Mouse (Mus musculus) layer of hippocampus, postnatal 25 days (tissue): ENCODE data around the gene Tnks1bp1. TPM values are rescaled to one million over a fixed set of nuclear protein-coding genes. Genes with fewer than 3 reads are reported as not detected.

Experiments
- DNase-seq, 2 experiments: peaks; one replicate each; pipeline ENCODE4 v3.0.0; 2022; ENCODE audit warnings: mixed read lengths in 2 of 2, low spot score in 1 of 2; ENCODE audit errors: extremely low spot score in 1 of 2
- total RNA-seq, 2 experiments: library from RNA; stranded (reverse); gene quantifications; 2 replicates each; pipeline ENCODE4 v1.2.3; 2021

Tnks1bp1 gene
- total RNA-seq = 100 to 1,000 TPM; 141 to 159 TPM

- peak; percentile 82 to 86 for DNase-seq
These were observed at the start of gene Tnks1bp1 for GRCm38 (mm10) chr2:85047596-85048167. TSS of gene Tnks1bp1 (plus strand) at chr2:85048022.

DNA sequence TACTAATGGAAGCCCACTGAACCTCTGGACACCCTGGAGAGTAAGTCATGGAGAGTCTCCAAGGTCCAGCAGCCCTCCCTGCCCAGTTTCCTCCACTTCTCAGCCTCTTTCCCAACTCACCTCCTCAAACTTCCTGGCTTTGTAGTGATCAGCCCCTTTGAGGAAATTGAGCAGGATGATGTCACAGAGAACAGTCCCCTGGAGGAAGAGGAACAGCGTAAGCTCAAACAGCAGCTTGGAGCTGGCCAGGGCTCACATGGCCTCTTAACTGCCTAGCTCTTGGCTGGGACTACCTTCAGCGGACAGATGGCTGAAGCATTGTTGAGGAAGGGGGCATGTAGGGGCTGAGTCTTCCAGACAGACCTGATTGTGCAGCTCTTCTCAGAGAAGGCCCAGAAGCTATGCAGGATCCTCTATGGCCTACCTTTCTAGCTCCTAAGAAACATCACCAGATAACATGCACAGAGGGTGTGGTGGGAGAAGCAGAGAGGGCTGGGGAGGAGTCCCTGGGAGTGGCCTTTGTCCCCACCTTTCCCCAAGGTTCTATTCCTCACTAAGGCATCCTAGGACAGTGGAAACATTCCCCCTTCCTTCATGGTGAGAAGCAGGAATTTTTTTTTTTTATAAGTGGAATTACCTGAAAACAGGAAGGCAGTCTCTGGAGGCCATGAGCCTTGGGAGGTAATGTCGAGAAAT is 48.2 kb upstream of the Tnks1bp1 start:
- no peak for DNase-seq

GRCm38 (mm10) chr2:85001497-85001896 is 46.3 kb upstream of the Tnks1bp1 start:
- no peak for DNase-seq

DNA sequence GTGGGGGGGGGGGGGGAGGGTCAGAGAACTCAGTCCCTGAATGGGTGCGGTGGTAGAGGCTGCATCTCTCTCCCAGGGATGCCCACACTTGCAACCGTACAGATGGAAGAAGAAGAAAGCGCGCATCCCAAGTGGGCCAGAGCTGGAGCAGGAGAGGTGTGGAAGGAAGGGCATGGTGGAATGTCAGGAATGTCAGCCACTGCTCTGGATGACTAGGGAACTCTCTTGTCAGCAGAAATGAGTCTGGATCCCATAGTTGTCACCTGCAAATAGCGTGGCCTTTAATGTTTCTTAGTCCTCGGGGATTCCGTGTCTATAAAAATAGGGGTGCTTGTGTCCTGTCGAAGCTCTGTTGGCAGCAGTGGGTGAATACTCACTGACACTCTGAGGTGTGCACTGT is 45.2 kb upstream of the Tnks1bp1 start:
- no peak for DNase-seq

- DNase-seq = no peak
These were observed 43.5 kb upstream of the Tnks1bp1 start for GRCm38 (mm10) chr2:85004341-85004740.

- DNase-seq = no peak
These were observed 41.2 kb upstream of the Tnks1bp1 start for GRCm38 (mm10) chr2:85006600-85006999.

DNA sequence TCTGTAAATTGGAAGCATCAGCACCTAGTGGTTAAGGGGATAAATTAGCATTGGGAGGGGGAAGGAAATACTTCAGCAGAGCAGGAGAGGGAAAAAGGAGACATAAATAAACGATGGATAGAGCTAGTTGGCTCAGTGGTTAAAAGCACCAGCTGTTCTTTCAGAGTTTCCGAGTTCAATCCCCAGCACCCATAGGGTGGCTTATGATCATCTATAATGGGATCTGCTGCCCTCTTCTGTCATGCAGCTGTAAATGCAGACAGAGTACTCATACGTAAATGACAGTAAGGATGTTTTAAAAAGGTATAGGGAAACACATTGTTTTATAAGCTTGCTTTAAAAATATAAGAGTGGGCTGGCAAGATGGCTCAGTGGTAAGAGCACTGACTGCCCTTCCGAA is 40.1 kb upstream of the Tnks1bp1 start:
- DNase-seq = no peak

DNA sequence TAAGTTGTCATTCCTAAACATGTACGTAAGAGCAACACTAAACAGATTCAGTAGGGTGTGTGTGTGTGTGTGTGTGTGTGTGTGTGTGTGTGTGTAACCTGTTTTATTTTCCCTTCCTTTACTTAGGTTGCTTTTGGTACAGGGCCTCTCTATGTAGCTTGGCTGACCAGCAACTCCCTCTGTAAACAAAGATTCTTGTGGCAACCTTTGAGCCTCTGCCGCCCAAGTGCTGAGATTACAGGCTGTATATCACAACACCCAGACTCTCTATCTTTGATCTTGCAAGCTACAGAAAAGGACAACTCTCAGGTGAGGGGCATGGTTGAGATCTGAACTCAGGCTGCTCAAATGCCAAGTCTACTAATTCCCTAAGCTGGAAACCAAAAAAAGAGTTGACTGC is 38.6 kb upstream of the Tnks1bp1 start:
- no peak for DNase-seq

DNA sequence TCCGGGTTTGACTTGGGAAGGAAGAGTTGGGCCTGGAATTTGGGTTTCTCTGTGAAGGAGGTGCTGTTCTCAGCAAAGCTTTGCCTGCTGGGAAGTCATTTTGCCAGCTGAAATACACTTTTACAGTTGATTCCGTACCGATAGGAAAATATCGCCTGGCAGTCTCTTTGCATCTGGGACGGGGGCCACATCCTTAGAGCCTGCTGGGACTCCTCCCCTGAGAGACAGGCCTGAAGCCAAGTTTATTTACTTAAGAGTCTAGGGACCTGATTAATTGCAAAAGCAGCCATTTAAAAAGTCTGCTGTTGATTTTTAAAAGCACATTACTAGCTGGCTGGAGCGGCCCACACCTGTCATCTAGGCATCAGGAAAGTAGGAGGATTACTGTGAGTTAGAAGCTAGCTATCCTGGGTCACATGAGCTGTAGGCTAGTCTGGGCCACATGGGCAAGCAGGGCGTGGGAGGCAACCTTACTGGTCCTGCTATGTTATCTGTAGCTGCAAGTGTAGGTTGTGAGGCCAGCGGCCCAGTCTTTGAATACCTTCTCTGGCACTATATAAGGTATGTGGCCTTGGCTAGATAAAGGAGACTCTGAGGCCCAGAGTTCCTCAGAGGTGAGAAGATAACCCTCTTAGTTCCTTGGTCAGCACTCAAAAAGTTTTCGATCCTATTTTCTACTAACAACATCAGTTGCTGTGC is 35.8 kb upstream of the Tnks1bp1 start:
- no peak for DNase-seq

DNA sequence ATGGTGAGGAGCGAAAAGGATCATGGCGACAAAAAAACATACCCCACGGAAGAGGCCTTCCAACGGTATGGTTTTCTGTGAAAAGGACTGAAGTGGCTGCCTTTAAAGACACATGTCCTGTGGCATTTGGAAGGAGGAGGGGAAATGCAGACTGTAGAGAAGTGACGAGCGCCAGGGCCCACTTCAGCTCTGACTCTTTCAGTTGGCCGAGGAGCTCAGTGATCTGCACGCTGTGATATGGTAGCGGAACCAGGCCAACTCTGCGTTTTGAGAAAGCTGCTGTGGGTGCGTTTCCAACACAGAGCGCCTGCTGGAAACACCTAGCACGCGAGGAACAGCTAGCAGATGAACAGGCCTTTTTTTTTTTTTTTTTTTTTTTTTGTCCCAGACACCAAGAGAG is 35.1 kb upstream of the Tnks1bp1 start:
- no peak for DNase-seq

GRCm38 (mm10) chr2:85013826-85014587 is 33.8 kb upstream of the Tnks1bp1 start:
- DNase-seq = no peak

- DNase-seq = peak in 1 of 2 experiments; percentile 24
These were observed 33.2 kb upstream of the Tnks1bp1 start for GRCm38 (mm10) chr2:85014588-85014982.

- DNase-seq = peak in 1 of 2 experiments; percentile 18
These were observed 25.8 kb upstream of the Tnks1bp1 start for GRCm38 (mm10) chr2:85022043-85022442.

GRCm38 (mm10) chr2:85026178-85026577 is 21.6 kb upstream of the Tnks1bp1 start:
- no peak for DNase-seq

DNA sequence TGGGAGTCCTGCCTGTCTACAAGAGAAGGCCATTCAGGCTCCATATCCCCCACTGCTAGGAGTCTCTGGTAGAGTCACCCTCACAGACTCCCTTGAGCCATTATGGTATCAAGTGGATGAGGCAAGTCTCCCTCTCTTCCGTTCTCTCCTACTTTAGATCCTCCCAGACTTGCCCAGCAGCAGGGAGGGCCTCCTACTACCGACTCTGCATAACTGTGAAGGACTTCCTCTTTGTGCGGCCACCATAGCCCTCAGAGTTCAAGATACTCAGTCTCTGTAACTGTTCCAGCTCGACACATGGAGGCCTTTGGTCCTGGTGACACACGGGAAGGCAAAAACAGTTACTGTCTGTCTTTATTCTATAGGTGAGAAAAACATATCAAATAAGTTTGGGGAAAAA is 20.5 kb upstream of the Tnks1bp1 start:
- DNase-seq = no peak

DNA sequence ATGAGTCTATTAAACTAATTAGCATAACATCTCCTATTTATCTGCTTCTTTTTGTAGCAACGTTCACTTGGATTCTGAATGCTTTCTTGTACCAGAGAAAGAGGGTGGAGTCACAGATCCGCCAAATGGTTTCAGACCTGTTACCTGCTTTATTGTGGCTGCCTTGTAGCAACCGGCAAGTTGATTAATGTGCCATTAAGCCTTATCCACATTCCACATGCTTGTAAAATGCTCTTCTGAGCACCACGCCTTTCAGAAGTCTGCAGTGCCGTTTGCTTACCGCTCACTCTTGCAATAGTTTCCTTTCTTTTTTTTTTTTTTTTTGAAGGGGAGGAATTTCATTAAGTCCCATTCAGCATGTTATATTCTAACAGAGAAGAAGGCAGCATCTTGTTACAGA is 17.9 kb upstream of the Tnks1bp1 start:
- no peak for DNase-seq

GRCm38 (mm10) chr2:85030989-85031388 is 16.8 kb upstream of the Tnks1bp1 start:
- DNase-seq = no peak

DNA sequence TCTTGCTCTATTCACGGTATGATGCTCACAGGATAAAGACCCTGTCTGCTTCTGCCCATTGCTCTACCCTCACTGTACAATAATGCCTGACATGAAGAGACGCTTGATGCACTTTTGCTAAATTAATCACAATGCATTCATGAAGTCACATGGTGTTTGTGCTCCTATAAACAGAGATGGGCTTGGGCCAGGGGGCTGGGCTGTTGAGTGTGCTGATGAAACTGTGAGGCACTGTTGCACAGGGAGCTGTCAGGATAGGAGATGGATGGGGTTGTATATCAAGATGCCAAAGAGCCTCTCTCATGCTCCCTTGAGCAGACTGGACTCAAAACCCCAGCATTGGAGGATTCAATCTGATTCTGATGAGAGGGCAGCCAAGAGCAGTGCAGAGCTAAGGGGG is 14.7 kb upstream of the Tnks1bp1 start:
- no peak for DNase-seq

DNA sequence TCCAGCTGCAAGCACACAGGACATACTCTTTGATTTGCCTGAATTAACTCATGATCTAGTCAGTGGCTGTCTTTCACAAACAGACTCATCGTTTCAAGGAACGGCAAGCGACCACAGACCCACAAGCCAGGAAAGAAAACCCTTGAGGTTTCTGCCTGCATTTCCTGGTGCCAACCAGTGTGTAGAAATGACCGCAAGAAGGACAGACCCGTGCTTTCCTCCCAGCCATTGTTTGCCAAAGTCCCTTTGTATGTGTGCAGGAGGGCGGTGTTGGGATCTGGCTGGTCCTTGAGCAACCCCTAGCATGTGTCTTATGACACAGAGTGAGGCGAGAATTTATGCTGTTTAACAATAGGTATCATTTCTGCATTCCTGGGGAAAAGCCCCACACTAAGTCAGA is 13.7 kb upstream of the Tnks1bp1 start:
- DNase-seq = no peak

- no peak for DNase-seq
These were observed 11.2 kb upstream of the Tnks1bp1 start for GRCm38 (mm10) chr2:85036507-85037046.
